Mouse (Mus musculus): ENCODE results near the gene Lsamp. TPM values are rescaled to one million over a fixed set of nuclear protein-coding genes. Genes with fewer than 3 reads are reported as not detected.
"Not testable (repeated sequence)": the region's sequence is repeated elsewhere in the genome, so short reads cannot be mapped to it uniquely, and the experiment has no call there.

Gene Lsamp
- polyA plus RNA-seq, 1 experiment from 2014 or later = 0.04 TPM

- WGBS (ENCODE audit: insufficient replicate concordance) = 79% methylated on average over 3 of the region's 3 CpGs
- Histone ChIP-seq H3K27me3 (ENCODE audit: insufficient read depth, low read length) (no peaks in the 10 kb centered on the region), H3K27ac (ENCODE audit: low read depth) (no peak overlapping the region), H3K36me3 (replicated peaks; ENCODE audit: insufficient read depth, low read length) (no peaks in the 10 kb centered on the region), H3K9me3 (ENCODE audit: low read length) (no peaks in the 10 kb centered on the region), H3K4me2 (ENCODE audit: low read depth, low read length) (no peak overlapping the region), H3K4me3 (ENCODE audit: low read depth, low read length) (no peak overlapping the region), H3K4me1 (ENCODE audit: insufficient read depth) (no peaks in the 10 kb centered on the region), H3K9ac (replicated peaks) (no peak overlapping the region)
- DNase-seq (no peak), ATAC-seq (no peak)
- TF ChIP-seq EP300 (IDR thresholded peaks at IDR 0.05; ENCODE audit: low read depth) (no peak), CTCF (IDR thresholded peaks at IDR 0.05; ENCODE audit: low read depth) (no peak)
Measured at GRCm38 (mm10) chr16:40607509-40607908, 623.3 kb downstream of the Lsamp start.

- not testable (repeated sequence) for ATAC-seq; H3K27ac ChIP-seq (ENCODE audit: low read depth); H3K36me3 ChIP-seq (replicated peaks; ENCODE audit: insufficient read depth, low read length); DNase-seq; H3K9me3 ChIP-seq (ENCODE audit: low read length); H3K4me1 ChIP-seq (ENCODE audit: insufficient read depth); H3K4me2 ChIP-seq (ENCODE audit: low read depth, low read length); H3K27me3 ChIP-seq (ENCODE audit: insufficient read depth, low read length); H3K4me3 ChIP-seq (ENCODE audit: low read depth, low read length); H3K9ac ChIP-seq (replicated peaks)
- WGBS (ENCODE audit: insufficient replicate concordance) = 35% methylated on average over 1 of the region's 1 CpGs
Measured at GRCm38 (mm10) chr16:40616697-40617096, 632.5 kb downstream of the Lsamp start.

- not testable (repeated sequence) for DNase-seq; H3K4me2 ChIP-seq (ENCODE audit: low read depth, low read length); H3K4me1 ChIP-seq (ENCODE audit: insufficient read depth); H3K9me3 ChIP-seq (ENCODE audit: low read length); H3K4me3 ChIP-seq (ENCODE audit: low read depth, low read length); H3K9ac ChIP-seq (replicated peaks); H3K27me3 ChIP-seq (ENCODE audit: insufficient read depth, low read length); H3K36me3 ChIP-seq (replicated peaks; ENCODE audit: insufficient read depth, low read length); ATAC-seq; H3K27ac ChIP-seq (ENCODE audit: low read depth)
- 39% methylated on average over 7 of the region's 7 CpGs for WGBS (ENCODE audit: insufficient replicate concordance)
Measured at GRCm38 (mm10) chr16:40621086-40621485, 636.9 kb downstream of the Lsamp start.

GRCm38 (mm10) chr16:40627159-40627558 lies 643.0 kb downstream of the Lsamp start:
- 82% methylated on average over 5 of the region's 5 CpGs for WGBS (ENCODE audit: insufficient replicate concordance)
- H3K27ac ChIP-seq (ENCODE audit: low read depth) = no peak overlapping the region
- no peak for TF ChIP-seq CTCF (IDR thresholded peaks at IDR 0.05; ENCODE audit: low read depth)
- TF ChIP-seq EP300 (IDR thresholded peaks at IDR 0.05; ENCODE audit: low read depth) = no peak
- H3K27me3 ChIP-seq (ENCODE audit: insufficient read depth, low read length) = no peaks in the 10 kb centered on the region
- no peak for ATAC-seq
- no peaks in the 10 kb centered on the region for H3K36me3 ChIP-seq (replicated peaks; ENCODE audit: insufficient read depth, low read length)
- H3K4me3 ChIP-seq (ENCODE audit: low read depth, low read length) = no peak overlapping the region
- H3K4me2 ChIP-seq (ENCODE audit: low read depth, low read length) = no peak overlapping the region
- no peaks in the 10 kb centered on the region for H3K4me1 ChIP-seq (ENCODE audit: insufficient read depth)
- 0 out of 2 replicates have a peak, but pooled peaks cover 1% of the 10 kb centered on the region for H3K9me3 ChIP-seq (ENCODE audit: low read length)
- no peak overlapping the region for H3K9ac ChIP-seq (replicated peaks)
- no peak for DNase-seq

- no peaks in the 10 kb centered on the region for H3K36me3 ChIP-seq (replicated peaks; ENCODE audit: insufficient read depth, low read length)
- ATAC-seq (no peak), DNase-seq (no peak)
- no peaks in the 10 kb centered on the region for H3K27me3 ChIP-seq (ENCODE audit: insufficient read depth, low read length)
- H3K9me3 ChIP-seq (ENCODE audit: low read length) = no peaks in the 10 kb centered on the region
- WGBS (ENCODE audit: insufficient replicate concordance) = 81% methylated on average over 3 of the region's 3 CpGs
- TF ChIP-seq CTCF (IDR thresholded peaks at IDR 0.05; ENCODE audit: low read depth) (0 out of 2 replicates have a peak, but pooled peaks have one; percentile 5), EP300 (IDR thresholded peaks at IDR 0.05; ENCODE audit: low read depth) (no peak)
- H3K4me2 ChIP-seq (ENCODE audit: low read depth, low read length) = no peak overlapping the region
- H3K27ac ChIP-seq (ENCODE audit: low read depth) = no peak overlapping the region
- no peak overlapping the region for H3K9ac ChIP-seq (replicated peaks)
- H3K4me1 ChIP-seq (ENCODE audit: insufficient read depth) = no peaks in the 10 kb centered on the region
- no peak overlapping the region for H3K4me3 ChIP-seq (ENCODE audit: low read depth, low read length)
Measured at GRCm38 (mm10) chr16:40639621-40640371, 655.6 kb downstream of the Lsamp start.

GRCm38 (mm10) chr16:40652800-40653199 lies 668.6 kb downstream of the Lsamp start:
- WGBS (ENCODE audit: insufficient replicate concordance) = 88% methylated on average over 5 of the region's 5 CpGs
- Histone ChIP-seq H3K4me2 (ENCODE audit: low read depth, low read length) (no peak overlapping the region), H3K27me3 (ENCODE audit: insufficient read depth, low read length) (no peaks in the 10 kb centered on the region), H3K4me3 (ENCODE audit: low read depth, low read length) (no peak overlapping the region), H3K36me3 (replicated peaks; ENCODE audit: insufficient read depth, low read length) (no peaks in the 10 kb centered on the region), H3K9me3 (ENCODE audit: low read length) (no peaks in the 10 kb centered on the region), H3K4me1 (ENCODE audit: insufficient read depth) (no peaks in the 10 kb centered on the region), H3K9ac (replicated peaks) (no peak overlapping the region), H3K27ac (ENCODE audit: low read depth) (no peak overlapping the region)
- no peak for DNase-seq
- TF ChIP-seq CTCF (IDR thresholded peaks at IDR 0.05; ENCODE audit: low read depth) (no peak), EP300 (IDR thresholded peaks at IDR 0.05; ENCODE audit: low read depth) (no peak)
- no peak for ATAC-seq
